Mouse (Mus musculus): Measurements from ENCODE around the gene D630045J12Rik. TPM values are rescaled to one million over a fixed set of nuclear protein-coding genes. Genes with fewer than 3 reads are reported as not detected.

Gene D630045J12Rik
- polyA plus RNA-seq, 1 experiment from 2014 or later, result 14.3 TPM

Other genes starting within 250 kb of the D630045J12Rik start
- 3.9 and 4.2 TPM in 2 replicates for gene Svopl, start 207.0 kb downstream of the D630045J12Rik start, polyA plus RNA-seq (2016; fragmentation: Nextera tagmentation; extraction: Ambion mirVana)
- not detected in 2 replicates for gene Tmem213, start 144.8 kb downstream of the D630045J12Rik start, polyA plus RNA-seq (2016; fragmentation: Nextera tagmentation; extraction: Ambion mirVana)
- gene Atp6v0a4, start 129.4 kb downstream of the D630045J12Rik start, polyA plus RNA-seq (2016; fragmentation: Nextera tagmentation; extraction: Ambion mirVana), result 0.10 TPM in 1 of 2 replicates, not detected in the other
- 16.3 and 18.9 TPM in 2 replicates for gene Zc3hav1l, start 45.2 kb upstream of the D630045J12Rik start, polyA plus RNA-seq (2016; fragmentation: Nextera tagmentation; extraction: Ambion mirVana)
- gene Zc3hav1, start 100.6 kb upstream of the D630045J12Rik start, polyA plus RNA-seq (2016; fragmentation: Nextera tagmentation; extraction: Ambion mirVana), result 1.9 and 2.3 TPM in 2 replicates
- 12.2 and 12.7 TPM in 2 replicates for gene Ttc26, start 127.5 kb upstream of the D630045J12Rik start, polyA plus RNA-seq (2016; fragmentation: Nextera tagmentation; extraction: Ambion mirVana)
- 28.0 and 29.8 TPM in 2 replicates for gene Ubn2, start 179.9 kb upstream of the D630045J12Rik start, polyA plus RNA-seq (2016; fragmentation: Nextera tagmentation; extraction: Ambion mirVana)

Data from hindbrain, embryonic 12.5 days (tissue).